Mouse (Mus musculus): ENCODE data around the gene Cir1. TPM values are rescaled to one million over a fixed set of nuclear protein-coding genes. Genes with fewer than 3 reads are reported as not detected.

Cir1 gene
- polyA plus RNA-seq, 1 experiment, result 21.7 TPM

DNA sequence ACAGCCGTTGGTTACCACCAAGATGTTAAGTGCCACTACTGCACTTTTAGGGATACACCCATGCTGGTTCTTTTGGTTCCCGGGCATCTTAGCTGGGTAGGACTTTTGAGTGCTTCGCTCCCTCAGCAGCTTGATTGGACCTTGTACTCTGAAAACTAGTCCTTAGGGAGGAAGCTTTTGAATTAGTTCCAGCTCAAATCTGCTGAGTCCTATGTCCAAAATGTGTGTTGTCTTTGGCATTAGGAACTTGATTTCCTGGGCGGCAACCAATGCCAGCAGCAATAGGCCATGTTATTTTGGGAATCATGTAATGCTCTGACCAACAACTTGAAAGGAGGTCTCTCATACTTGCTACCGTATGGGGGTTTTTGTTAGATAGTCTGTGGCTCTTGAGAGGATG, 13.4 kb upstream of the Cir1 start:
- Histone ChIP-seq H3K4me1 (ENCODE audit: control insufficient read depth, insufficient read depth, low read length) (no peaks in the 10 kb centered on the region), H3K36me3 (ENCODE audit: control insufficient read depth, insufficient read depth, low read length) (no peaks in the 10 kb centered on the region), H3K27me3 (ENCODE audit: control insufficient read depth, insufficient read depth, low read length) (no peaks in the 10 kb centered on the region), H3K4me3 (ENCODE audit: control insufficient read depth, low read depth, low read length) (no peak overlapping the region), H3K27ac (ENCODE audit: control insufficient read depth, insufficient read depth, low read depth, low read length) (no peak overlapping the region)
- no peak for TF ChIP-seq CTCF (IDR thresholded peaks at IDR 0.05; ENCODE audit: control insufficient read depth, insufficient read depth, insufficient replicate concordance, low read depth, low read length)
- TF ChIP-seq POLR2A (IDR thresholded peaks at IDR 0.05; ENCODE audit: control insufficient read depth, low read depth, low read length), result no peak

DNA sequence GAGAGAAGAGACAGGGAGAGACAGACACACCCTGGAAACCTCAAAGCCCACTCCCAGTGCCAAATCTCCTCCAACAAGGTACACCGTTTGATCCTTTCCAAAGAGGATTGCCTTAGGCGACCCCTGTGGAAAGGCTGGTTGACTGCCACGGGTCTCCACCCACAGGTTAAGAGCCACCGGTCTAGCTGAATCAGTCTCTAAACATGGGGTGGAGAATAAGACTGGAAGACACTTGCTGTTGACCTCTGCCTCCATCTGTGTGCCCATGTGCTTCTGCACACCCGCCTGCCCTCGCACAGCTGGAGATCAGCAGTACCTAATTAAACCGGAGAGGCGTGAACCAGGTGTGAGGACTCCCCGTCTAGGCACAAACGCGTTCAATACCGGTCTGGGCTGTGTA, 10.5 kb upstream of the Cir1 start:
- H3K27me3 ChIP-seq (ENCODE audit: control insufficient read depth, insufficient read depth, low read length), result no peaks in the 10 kb centered on the region
- no peak for TF ChIP-seq POLR2A (IDR thresholded peaks at IDR 0.05; ENCODE audit: control insufficient read depth, low read depth, low read length)
- no peak for TF ChIP-seq CTCF (IDR thresholded peaks at IDR 0.05; ENCODE audit: control insufficient read depth, insufficient read depth, insufficient replicate concordance, low read depth, low read length)
- no peak overlapping the region for H3K27ac ChIP-seq (ENCODE audit: control insufficient read depth, insufficient read depth, low read depth, low read length)

DNA sequence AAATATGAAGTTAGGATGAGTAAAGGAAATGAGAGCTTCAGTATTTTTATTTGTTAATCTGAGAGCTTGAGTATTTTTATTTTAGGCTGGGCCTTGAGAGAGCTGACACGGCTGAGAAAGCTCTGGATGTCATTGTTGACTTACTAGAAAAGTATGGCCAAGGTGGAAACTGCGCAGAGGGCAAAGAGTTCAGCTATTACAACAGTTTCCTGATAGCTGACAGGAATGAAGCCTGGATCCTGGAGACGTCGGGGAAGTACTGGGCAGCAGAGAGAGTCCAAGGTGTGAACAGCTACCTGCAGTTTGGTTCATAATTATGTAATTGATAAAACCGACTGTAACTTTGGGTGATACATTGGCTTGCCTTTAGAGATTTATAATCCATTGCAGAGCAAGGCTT, 6.7 kb upstream of the Cir1 start:
- TF ChIP-seq POLR2A (IDR thresholded peaks at IDR 0.05; ENCODE audit: control insufficient read depth, low read depth, low read length) (no peak), CTCF (IDR thresholded peaks at IDR 0.05; ENCODE audit: control insufficient read depth, insufficient read depth, insufficient replicate concordance, low read depth, low read length) (no peak)
- Histone ChIP-seq H3K27me3 (ENCODE audit: control insufficient read depth, insufficient read depth, low read length) (no peaks in the 10 kb centered on the region), H3K4me3 (ENCODE audit: control insufficient read depth, low read depth, low read length) (no peak overlapping the region), H3K36me3 (ENCODE audit: control insufficient read depth, insufficient read depth, low read length) (no peaks in the 10 kb centered on the region), H3K27ac (ENCODE audit: control insufficient read depth, insufficient read depth, low read depth, low read length) (no peak overlapping the region), H3K4me1 (ENCODE audit: control insufficient read depth, insufficient read depth, low read length) (no peaks in the 10 kb centered on the region)

More for the DNA sequence above, 10.5 kb upstream of the Cir1 start:
- H3K36me3 ChIP-seq (ENCODE audit: control insufficient read depth, insufficient read depth, low read length), result no peaks in the 10 kb centered on the region
- no peaks in the 10 kb centered on the region for H3K4me1 ChIP-seq (ENCODE audit: control insufficient read depth, insufficient read depth, low read length)
- H3K4me3 ChIP-seq (ENCODE audit: control insufficient read depth, low read depth, low read length), result no peak overlapping the region

DNA sequence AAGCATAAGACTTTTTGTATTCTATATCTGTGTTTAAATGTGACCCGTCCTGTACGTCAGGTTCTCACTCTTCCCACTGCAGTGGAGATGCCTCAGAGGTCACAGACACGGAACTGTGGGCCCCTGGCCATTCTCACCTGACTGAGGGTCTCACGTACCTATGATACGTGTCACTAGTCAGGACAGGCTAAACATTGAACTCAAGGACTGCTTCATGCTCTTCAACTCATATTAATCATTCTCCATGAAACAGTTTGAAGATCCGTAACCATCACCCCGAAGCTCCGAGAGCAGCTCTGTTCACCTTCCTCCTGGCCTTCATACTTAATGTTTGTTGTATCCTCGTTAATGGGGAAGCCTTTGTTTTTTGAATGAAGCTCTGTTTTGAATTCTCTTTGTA, 4.9 kb upstream of the Cir1 start:
- H3K27me3 ChIP-seq (ENCODE audit: control insufficient read depth, insufficient read depth, low read length), result no peaks in the 10 kb centered on the region
- TF ChIP-seq POLR2A (IDR thresholded peaks at IDR 0.05; ENCODE audit: control insufficient read depth, low read depth, low read length) (no peak), CTCF (IDR thresholded peaks at IDR 0.05; ENCODE audit: control insufficient read depth, insufficient read depth, insufficient replicate concordance, low read depth, low read length) (no peak)
- H3K27ac ChIP-seq (ENCODE audit: control insufficient read depth, insufficient read depth, low read depth, low read length), result no peak overlapping the region
- H3K4me3 ChIP-seq (ENCODE audit: control insufficient read depth, low read depth, low read length), result no peak overlapping the region
- H3K36me3 ChIP-seq (ENCODE audit: control insufficient read depth, insufficient read depth, low read length), result no peaks in the 10 kb centered on the region
- peaks cover 3% of the 10 kb centered on the region for H3K4me1 ChIP-seq (ENCODE audit: control insufficient read depth, insufficient read depth, low read length)

DNA sequence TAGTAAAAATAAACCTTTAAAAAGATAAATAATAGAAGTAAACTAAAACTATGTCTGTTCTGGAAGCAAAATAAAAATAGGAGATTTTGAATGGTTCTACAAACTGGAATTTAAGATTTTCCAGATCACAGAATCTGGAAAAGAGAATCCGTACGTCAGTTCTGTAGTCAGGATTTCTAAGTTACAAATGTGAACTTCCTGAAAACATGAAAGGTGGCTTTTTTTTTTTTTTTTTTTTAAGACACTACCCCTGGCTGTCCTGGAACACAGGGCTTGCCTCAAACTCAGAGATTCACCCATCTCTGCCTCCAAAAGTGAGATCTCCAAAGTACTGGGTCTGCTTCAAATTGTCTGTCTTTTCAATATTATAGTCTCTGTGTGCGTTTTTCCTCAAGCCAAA, 1.8 kb upstream of the Cir1 start:
- H3K4me3 ChIP-seq (ENCODE audit: control insufficient read depth, low read depth, low read length), result no peak overlapping the region
- no peak overlapping the region for H3K27ac ChIP-seq (ENCODE audit: control insufficient read depth, insufficient read depth, low read depth, low read length)
- H3K27me3 ChIP-seq (ENCODE audit: control insufficient read depth, insufficient read depth, low read length), result no peaks in the 10 kb centered on the region
- peaks cover 3% of the 10 kb centered on the region for H3K4me1 ChIP-seq (ENCODE audit: control insufficient read depth, insufficient read depth, low read length)
- no peaks in the 10 kb centered on the region; the same call in 1 of the 2 replicates for H3K36me3 ChIP-seq (ENCODE audit: control insufficient read depth, insufficient read depth, low read length)
- TF ChIP-seq CTCF (IDR thresholded peaks at IDR 0.05; ENCODE audit: control insufficient read depth, insufficient read depth, insufficient replicate concordance, low read depth, low read length), result no peak
- no peak for TF ChIP-seq POLR2A (IDR thresholded peaks at IDR 0.05; ENCODE audit: control insufficient read depth, low read depth, low read length)

DNA sequence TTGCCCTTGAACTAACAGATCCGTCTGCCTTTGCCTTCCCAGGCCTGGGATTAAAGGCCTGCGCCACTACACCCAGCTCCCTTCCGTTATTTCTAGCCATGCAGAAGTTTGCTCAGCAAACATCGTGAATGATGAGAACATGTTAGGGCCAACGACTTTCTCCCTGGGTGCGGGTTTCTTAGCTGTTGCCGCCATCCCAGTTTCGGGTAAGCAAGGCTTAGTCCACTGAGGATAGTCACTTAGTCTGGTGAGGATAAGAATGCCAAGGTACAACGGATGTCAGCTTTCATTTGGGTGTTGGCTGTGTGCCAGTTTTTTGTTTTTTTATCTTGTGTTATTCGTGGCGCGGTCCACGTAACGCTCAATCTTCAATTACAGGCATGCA, 608 bp upstream of the Cir1 start:
- TF ChIP-seq POLR2A (IDR thresholded peaks at IDR 0.05; ENCODE audit: control insufficient read depth, low read depth, low read length) (no peak), CTCF (IDR thresholded peaks at IDR 0.05; ENCODE audit: control insufficient read depth, insufficient read depth, insufficient replicate concordance, low read depth, low read length) (no peak)
- peak overlapping the region; percentile 81 for H3K27ac ChIP-seq (ENCODE audit: control insufficient read depth, insufficient read depth, low read depth, low read length)
- H3K4me1 ChIP-seq (ENCODE audit: control insufficient read depth, insufficient read depth, low read length), result peaks cover 3% of the 10 kb centered on the region
- peak overlapping the region; percentile 87 for H3K4me3 ChIP-seq (ENCODE audit: control insufficient read depth, low read depth, low read length)
- no peaks in the 10 kb centered on the region for H3K27me3 ChIP-seq (ENCODE audit: control insufficient read depth, insufficient read depth, low read length)
- no peaks in the 10 kb centered on the region; the same call in 1 of the 2 replicates for H3K36me3 ChIP-seq (ENCODE audit: control insufficient read depth, insufficient read depth, low read length)

DNA sequence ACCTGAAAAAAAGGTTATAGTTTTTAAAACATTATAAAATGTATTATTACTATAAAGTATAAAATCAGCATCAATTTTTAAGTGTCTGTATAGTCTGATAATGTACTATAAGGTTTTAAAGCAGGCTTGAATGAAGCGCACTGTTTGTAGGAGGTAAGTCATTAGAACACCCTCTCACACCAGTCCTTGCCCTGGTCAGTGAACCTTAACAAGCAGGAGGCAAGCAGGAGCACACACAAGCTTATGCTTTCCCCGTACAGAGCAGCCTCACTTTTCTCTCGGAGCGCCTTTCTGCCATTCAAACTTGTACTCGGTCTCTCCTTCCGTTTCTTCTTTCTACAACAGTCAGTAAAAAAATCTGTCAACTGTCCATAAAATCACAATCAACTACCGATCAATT, 6.5 kb downstream of the Cir1 start:
- no peaks in the 10 kb centered on the region for H3K27me3 ChIP-seq (ENCODE audit: control insufficient read depth, insufficient read depth, low read length)
- H3K27ac ChIP-seq (ENCODE audit: control insufficient read depth, insufficient read depth, low read depth, low read length), result no peak overlapping the region
- TF ChIP-seq POLR2A (IDR thresholded peaks at IDR 0.05; ENCODE audit: control insufficient read depth, low read depth, low read length) (no peak), CTCF (IDR thresholded peaks at IDR 0.05; ENCODE audit: control insufficient read depth, insufficient read depth, insufficient replicate concordance, low read depth, low read length) (no peak)
- H3K36me3 ChIP-seq (ENCODE audit: control insufficient read depth, insufficient read depth, low read length), result no peaks in the 10 kb centered on the region; the same call in none of the 2 replicates
- H3K4me3 ChIP-seq (ENCODE audit: control insufficient read depth, low read depth, low read length), result no peak overlapping the region
- no peaks in the 10 kb centered on the region for H3K4me1 ChIP-seq (ENCODE audit: control insufficient read depth, insufficient read depth, low read length)

DNA sequence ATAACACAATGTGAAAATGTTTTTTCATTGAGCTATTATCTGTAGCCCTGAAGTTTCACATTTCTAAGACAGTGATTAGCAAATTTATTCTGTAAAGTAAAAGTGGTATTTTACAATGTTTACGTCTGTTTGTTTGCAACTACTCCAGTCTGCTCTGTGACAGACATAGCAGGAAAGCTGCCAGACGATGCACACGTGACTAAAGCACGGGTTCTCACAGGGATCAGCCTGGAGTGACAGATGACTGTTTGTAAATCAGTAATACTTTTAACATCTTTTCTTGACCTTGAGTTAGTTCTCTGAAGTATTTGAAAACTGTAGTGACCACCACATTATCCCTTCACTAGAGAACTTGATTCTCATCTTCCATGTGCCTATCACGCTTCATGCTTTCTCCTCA, 8.0 kb downstream of the Cir1 start:
- Histone ChIP-seq H3K4me3 (ENCODE audit: control insufficient read depth, low read depth, low read length) (no peak overlapping the region), H3K27me3 (ENCODE audit: control insufficient read depth, insufficient read depth, low read length) (no peaks in the 10 kb centered on the region), H3K27ac (ENCODE audit: control insufficient read depth, insufficient read depth, low read depth, low read length) (no peak overlapping the region), H3K36me3 (ENCODE audit: control insufficient read depth, insufficient read depth, low read length) (no peaks in the 10 kb centered on the region; the same call in none of the 2 replicates), H3K4me1 (ENCODE audit: control insufficient read depth, insufficient read depth, low read length) (no peaks in the 10 kb centered on the region)
- TF ChIP-seq POLR2A (IDR thresholded peaks at IDR 0.05; ENCODE audit: control insufficient read depth, low read depth, low read length), result no peak
- TF ChIP-seq CTCF (IDR thresholded peaks at IDR 0.05; ENCODE audit: control insufficient read depth, insufficient read depth, insufficient replicate concordance, low read depth, low read length), result no peak

Data from testis, adult 2 months (tissue).